Mouse (Mus musculus) MEL (cell line): Measurements from ENCODE around the gene Gpr146. TPM values are rescaled to one million over a fixed set of nuclear protein-coding genes. Genes with fewer than 3 reads are reported as not detected.

Experiments used
- DNase-seq: peaks from one replicate; pipeline ENCODE4 v3.0.0; 2011; ENCODE audit warnings: low read depth, low spot score
- H3K27ac ChIP-seq: 2 replicates; pipeline ENCODE4 v1.5.1; 2012; ENCODE audit warnings: low read depth, mild to moderate bottlenecking, control low read depth, low read length, moderate library complexity; ENCODE audit not compliant: control insufficient read depth
- H3K27me3 ChIP-seq, 2 experiments: fragments of 150-350 bp in 1 of 2; sonication (generic) in 1 of 2; 2 replicates each; pipeline ENCODE4 v1.6.1; 2012; ENCODE audit warnings: low read length in 2 of 2, mild to moderate bottlenecking in 2 of 2, improper control_type of control experiment in 1 of 2, moderate library complexity in 1 of 2; ENCODE audit not compliant: insufficient read depth in 2 of 2, control insufficient read depth in 1 of 2
- H3K36me3 ChIP-seq, 2 experiments: 2 replicates each; pipeline ENCODE4 v1.6.1; 2012 to 2014; ENCODE audit warnings: low read length in 2 of 2, improper control_type of control experiment in 1 of 2, inconsistent platforms in 1 of 2, mild to moderate bottlenecking in 1 of 2; ENCODE audit not compliant: insufficient read depth in 2 of 2, control insufficient read depth in 1 of 2
- H3K4me1 ChIP-seq, 2 experiments: fragments of 150-350 bp in 1 of 2; sonication (generic) in 1 of 2; 2 replicates each; pipeline ENCODE4 v1.6.1; 2012; ENCODE audit warnings: low read length in 2 of 2, improper control_type of control experiment in 1 of 2, mild to moderate bottlenecking in 1 of 2; ENCODE audit not compliant: insufficient read depth in 2 of 2, control insufficient read depth in 1 of 2
- H3K4me3 ChIP-seq, 2 experiments: fragments of 150-350 bp in 1 of 2; sonication (generic) in 1 of 2; 2 replicates each; pipeline ENCODE4 v1.5.1; 2012; ENCODE audit warnings: low read depth in 2 of 2, low read length in 2 of 2, mild to moderate bottlenecking in 2 of 2, moderate library complexity in 2 of 2, control low read depth in 1 of 2, improper control_type of control experiment in 1 of 2; ENCODE audit not compliant: control insufficient read depth in 1 of 2, insufficient read depth in 1 of 2
- H3K79me2 ChIP-seq: 2 replicates; pipeline ENCODE4 v1.6.1; 2012; ENCODE audit warnings: mild to moderate bottlenecking, low read length, moderate library complexity; ENCODE audit not compliant: control insufficient read depth, poor library complexity, insufficient read depth
- H3K9ac ChIP-seq: 2 replicates; pipeline ENCODE4 v1.6.1; 2012; ENCODE audit warnings: low read depth, mild to moderate bottlenecking, control low read depth, low read length, moderate library complexity; ENCODE audit not compliant: control insufficient read depth, poor library complexity, severe bottlenecking
- H3K9me3 ChIP-seq: fragments of 150-350 bp; sonication (generic); replicated peaks from 2 replicates; pipeline ENCODE4 v1.6.1; 2012; ENCODE audit warnings: mild to moderate bottlenecking, low read length, improper control_type of control experiment, moderate library complexity; ENCODE audit not compliant: insufficient read depth
- BHLHE40 ChIP-seq: IDR thresholded peaks from 2 replicates; pipeline ENCODE4 v1.6.1; 2012; ENCODE audit warnings: low read depth, mild to moderate bottlenecking, inconsistent platforms, low read length, improper control_type of control experiment, borderline replicate concordance
- CHD1 ChIP-seq: IDR thresholded peaks from 2 replicates; pipeline ENCODE4 v1.6.1; 2012; ENCODE audit warnings: low read depth, mild to moderate bottlenecking, inconsistent platforms, low read length, improper control_type of control experiment
- CHD2 ChIP-seq: IDR thresholded peaks from 2 replicates; pipeline ENCODE4 v1.6.1; 2011; ENCODE audit warnings: low read length, improper control_type of control experiment
- CTCF ChIP-seq, 3 experiments: IDR thresholded peaks in 2 of 3; conservative IDR thresholded peaks in 1 of 3; 2 replicates each; pipeline ENCODE4 v1.5.1; 2011 to 2012; ENCODE audit warnings: low read length in 3 of 3, low read depth in 2 of 3, mild to moderate bottlenecking in 2 of 3, improper control_type of control experiment in 1 of 3, inconsistent platforms in 1 of 3, mixed read lengths in 1 of 3, moderate library complexity in 1 of 3; ENCODE audit not compliant: control insufficient read depth in 1 of 3, insufficient read depth in 1 of 3, poor library complexity in 1 of 3, severe bottlenecking in 1 of 3
- EP300 ChIP-seq, 2 experiments: IDR thresholded peaks; 2 replicates each; pipeline ENCODE4 v1.6.1; 2011; ENCODE audit warnings: improper control_type of control experiment in 2 of 2, low read length in 2 of 2, low read depth in 1 of 2, mild to moderate bottlenecking in 1 of 2
- ETS1 ChIP-seq: IDR thresholded peaks from 2 replicates; pipeline ENCODE4 v1.6.1; 2012; ENCODE audit warnings: low read depth, mild to moderate bottlenecking, inconsistent platforms, low read length, improper control_type of control experiment, moderate library complexity
- GABPA ChIP-seq: IDR thresholded peaks from 2 replicates; pipeline ENCODE4 v1.6.1; 2012; ENCODE audit warnings: low read depth, mild to moderate bottlenecking, inconsistent platforms, low read length, improper control_type of control experiment, moderate library complexity
- HCFC1 ChIP-seq: IDR thresholded peaks from 2 replicates; pipeline ENCODE4 v1.6.1; 2012; ENCODE audit warnings: low read depth, mild to moderate bottlenecking, inconsistent platforms, low read length, improper control_type of control experiment, moderate library complexity
- JUND ChIP-seq: IDR thresholded peaks from 2 replicates; pipeline ENCODE4 v1.6.1; 2011; ENCODE audit warnings: low read depth, mild to moderate bottlenecking, improper control_type of control experiment, low read length
- KAT2A ChIP-seq: conservative IDR thresholded peaks from 2 replicates; pipeline ENCODE4 v1.6.1; 2012; ENCODE audit warnings: low read depth, low read length, improper control_type of control experiment, inconsistent platforms
- MAFK ChIP-seq: IDR thresholded peaks from 2 replicates; pipeline ENCODE4 v1.6.1; 2011; ENCODE audit warnings: low read depth, mild to moderate bottlenecking, low read length, improper control_type of control experiment, borderline replicate concordance
- MAX ChIP-seq: IDR thresholded peaks from 2 replicates; pipeline ENCODE4 v1.6.1; 2011; ENCODE audit warnings: low read length, improper control_type of control experiment
- MAZ ChIP-seq: IDR thresholded peaks from 2 replicates; pipeline ENCODE4 v1.6.1; 2012; ENCODE audit warnings: low read depth, mild to moderate bottlenecking, inconsistent platforms, low read length, improper control_type of control experiment
- MEF2A ChIP-seq: IDR thresholded peaks from 2 replicates; pipeline ENCODE4 v1.6.1; 2014; ENCODE audit warnings: low read depth, mild to moderate bottlenecking, inconsistent platforms, low read length, improper control_type of control experiment; ENCODE audit not compliant: poor library complexity, insufficient replicate concordance, severe bottlenecking; ENCODE audit errors: extremely low read depth
- MXI1 ChIP-seq: IDR thresholded peaks from 2 replicates; pipeline ENCODE4 v1.6.1; 2011; ENCODE audit warnings: mild to moderate bottlenecking, low read depth, low read length, improper control_type of control experiment
- MYC ChIP-seq: IDR thresholded peaks from 2 replicates; pipeline ENCODE4 v1.6.1; 2011; ENCODE audit warnings: low read depth, mild to moderate bottlenecking, low read length, improper control_type of control experiment, moderate library complexity
- NELFE ChIP-seq: IDR thresholded peaks from 2 replicates; pipeline ENCODE4 v1.6.1; 2011; ENCODE audit warnings: low read depth, low read length, improper control_type of control experiment
- NRF1 ChIP-seq: IDR thresholded peaks from 2 replicates; pipeline ENCODE4 v1.6.1; 2014; ENCODE audit warnings: low read depth, mild to moderate bottlenecking, inconsistent platforms, low read length, improper control_type of control experiment, moderate library complexity; ENCODE audit not compliant: poor library complexity, insufficient read depth, severe bottlenecking
- POLR2A ChIP-seq, 2 experiments: IDR thresholded peaks; 2 replicates each; pipeline ENCODE4 v1.6.1; 2011 to 2012; ENCODE audit warnings: low read length in 2 of 2, mild to moderate bottlenecking in 2 of 2, control low read depth in 1 of 2, improper control_type of control experiment in 1 of 2, low read depth in 1 of 2, moderate library complexity in 1 of 2; ENCODE audit not compliant: control insufficient read depth in 1 of 2, insufficient read depth in 1 of 2, poor library complexity in 1 of 2
- POLR2AphosphoS2 ChIP-seq: IDR thresholded peaks from 2 replicates; pipeline ENCODE4 v1.6.1; 2011; ENCODE audit warnings: low read length, improper control_type of control experiment
- POLR2AphosphoS5 ChIP-seq: IDR thresholded peaks from 2 replicates; pipeline ENCODE4 v1.6.1; 2012; ENCODE audit warnings: low read depth, borderline replicate concordance, mild to moderate bottlenecking, inconsistent platforms, low read length, moderate library complexity, mixed read lengths
- RAD21 ChIP-seq: IDR thresholded peaks from 2 replicates; pipeline ENCODE4 v1.6.1; 2011; ENCODE audit warnings: mild to moderate bottlenecking, low read depth, low read length, improper control_type of control experiment
- RCOR1 ChIP-seq: IDR thresholded peaks from 2 replicates; pipeline ENCODE4 v1.6.1; 2012; ENCODE audit warnings: low read depth, mild to moderate bottlenecking, inconsistent platforms, low read length, improper control_type of control experiment
- SIN3A ChIP-seq: IDR thresholded peaks from 2 replicates; pipeline ENCODE4 v1.6.1; 2012; ENCODE audit warnings: low read length, improper control_type of control experiment, inconsistent platforms
- SMC3 ChIP-seq: IDR thresholded peaks from 2 replicates; pipeline ENCODE4 v1.6.1; 2011; ENCODE audit warnings: low read depth, low read length, improper control_type of control experiment
- TAL1 ChIP-seq: IDR thresholded peaks from 2 replicates; pipeline ENCODE4 v1.6.1; 2012; ENCODE audit warnings: mild to moderate bottlenecking, inconsistent platforms, low read length, moderate library complexity, mixed read lengths
- TBP ChIP-seq: IDR thresholded peaks from 2 replicates; pipeline ENCODE4 v1.8.0; 2011; ENCODE audit warnings: low read depth, low read length, improper control_type of control experiment
- TCF12 ChIP-seq: IDR thresholded peaks from 2 replicates; pipeline ENCODE4 v1.6.1; 2014; ENCODE audit warnings: low read depth, mild to moderate bottlenecking, inconsistent platforms, low read length, improper control_type of control experiment, moderate library complexity
- UBTF ChIP-seq: IDR thresholded peaks from 2 replicates; pipeline ENCODE4 v1.6.1; 2012; ENCODE audit warnings: low read depth, mild to moderate bottlenecking, inconsistent platforms, low read length, improper control_type of control experiment, moderate library complexity, borderline replicate concordance; ENCODE audit not compliant: insufficient read depth
- USF1 ChIP-seq: IDR thresholded peaks from 2 replicates; pipeline ENCODE4 v1.6.1; 2014; ENCODE audit warnings: low read depth, mild to moderate bottlenecking, inconsistent platforms, low read length, improper control_type of control experiment, moderate library complexity
- USF2 ChIP-seq, 2 experiments: IDR thresholded peaks; 2 replicates each; pipeline ENCODE4 v1.6.1; 2011 to 2012; ENCODE audit warnings: improper control_type of control experiment in 2 of 2, low read length in 2 of 2, borderline replicate concordance in 1 of 2, inconsistent platforms in 1 of 2, low read depth in 1 of 2, mild to moderate bottlenecking in 1 of 2; ENCODE audit not compliant: insufficient read depth in 1 of 2
- ZC3H11A ChIP-seq: IDR thresholded peaks from 2 replicates; pipeline ENCODE4 v1.6.1; 2012; ENCODE audit warnings: low read depth, mild to moderate bottlenecking, inconsistent platforms, low read length, improper control_type of control experiment
- ZKSCAN1 ChIP-seq: IDR thresholded peaks from 2 replicates; pipeline ENCODE4 v1.6.1; 2012; ENCODE audit warnings: low read depth, mild to moderate bottlenecking, inconsistent platforms, low read length, improper control_type of control experiment, moderate library complexity
- ZMIZ1 ChIP-seq: IDR thresholded peaks from 2 replicates; pipeline ENCODE4 v1.6.1; 2012; ENCODE audit warnings: low read depth, mild to moderate bottlenecking, inconsistent platforms, low read length, improper control_type of control experiment, moderate library complexity
- ZNF384 ChIP-seq: IDR thresholded peaks from 2 replicates; pipeline ENCODE4 v1.6.1; 2012; ENCODE audit warnings: low read depth, mild to moderate bottlenecking, inconsistent platforms, low read length, improper control_type of control experiment
- polyA plus RNA-seq, 2 experiments: library from polyadenylated mRNA; stranded (reverse) in 1 of 2; unstranded in 1 of 2; fragments of >175 nt in 1 of 2; fragments of >200 nt in 1 of 2; gene quantifications; 2 replicates each; pipeline versions ENCODE4 v1.2.1 to v1.2.4; 2012; ENCODE audit warnings: low replicate concordance in 2 of 2, low read depth in 1 of 2; ENCODE audit not compliant: insufficient read length in 2 of 2, insufficient read depth in 1 of 2, missing spikeins in 1 of 2
- total RNA-seq: library from RNA; depleted of rRNA; stranded (reverse); fragments of 300-350 nt; gene quantifications from 2 replicates; pipeline ENCODE4 v1.2.3, GENCODE M21; 2012

Gpr146 gene
- total and polyA plus RNA-seq, 3 experiments, result 0.92 to 4.5 TPM; not detected in 1

DNA sequence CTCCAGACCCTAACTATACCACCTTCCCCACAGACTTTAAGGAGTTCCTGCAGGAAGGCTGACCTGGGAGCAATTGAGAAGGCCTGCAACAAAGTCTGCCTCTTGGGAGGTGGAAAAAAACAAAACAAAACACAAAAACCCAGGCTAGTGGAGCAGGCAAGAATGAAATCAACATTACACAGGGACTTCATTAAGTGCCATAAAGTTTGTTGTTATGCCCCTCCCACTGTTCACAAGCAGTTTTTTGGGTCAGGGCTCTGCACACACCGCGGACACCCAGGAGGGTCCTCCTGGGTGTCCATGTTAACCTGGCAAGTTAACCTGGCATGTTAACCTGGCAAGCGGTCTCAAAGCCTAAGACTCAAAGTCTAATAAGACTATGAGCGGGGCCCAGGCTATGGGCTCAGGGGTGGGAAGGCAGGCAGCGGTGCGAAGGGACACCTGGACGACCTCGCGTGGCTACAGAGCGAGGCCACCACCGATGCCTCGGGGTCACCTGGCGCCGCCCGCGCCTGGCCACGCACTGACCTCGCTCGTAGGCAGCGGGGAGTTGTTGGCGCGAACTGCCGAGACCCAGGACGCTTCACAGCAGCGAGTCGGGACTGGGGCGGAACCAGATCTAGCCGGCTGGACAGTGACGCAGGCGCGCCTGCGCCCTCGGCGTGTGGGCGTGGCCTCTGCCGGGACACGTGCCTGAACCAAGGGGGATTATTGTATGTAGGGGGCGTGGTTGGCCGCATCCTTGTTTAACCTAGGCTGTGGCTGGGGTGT, 5.7 kb upstream of the Gpr146 start:
- peak overlapping the region; percentile 79 for H3K9ac ChIP-seq
- H3K27me3 ChIP-seq, result no peaks in the 10 kb centered on the region
- no peaks in the 10 kb centered on the region for H3K9me3 ChIP-seq
- H3K27ac ChIP-seq, result 0 out of 2 replicates have a peak overlapping the region, but pooled peaks have one; percentile 35
- H3K36me3 ChIP-seq, result no peaks in the 10 kb centered on the region
- TF ChIP-seq MAFK (no peak), BHLHE40 (peak; percentile 93), HCFC1 (0 out of 2 replicates have a peak, but pooled peaks have one; percentile 46), SMC3 (no peak), CTCF (IDR thresholded peaks at IDR 0.05 in 2 of 3, conservative IDR thresholded peaks at IDR 0.05 in 1 of 3; ENCODE audit: control insufficient read depth in 1 of 3, insufficient read depth in 1 of 3, low read depth in 2 of 3, low read length in 3 of 3, poor library complexity in 1 of 3, severe bottlenecking in 1 of 3) (peak in 1 of 3 experiments; percentile 2; a peak in 1 of 6 replicates), RAD21 (no peak), POLR2AphosphoS5 (peak; percentile 75; the same call in 1 of the 2 replicates), MEF2A (no peak), CHD2 (no peak), ZC3H11A (no peak), USF1 (peak; percentile 93), RCOR1 (no peak), SIN3A (peak; percentile 85), ZMIZ1 (peak; percentile 24; the same call in 1 of the 2 replicates), MAZ (no peak), TAL1 (no peak), NELFE (peak; percentile 59), TBP (no peak), ETS1 (no peak), USF2 (IDR thresholded peaks at IDR 0.05; ENCODE audit: borderline replicate concordance in 1 of 2, insufficient read depth in 1 of 2, low read depth in 1 of 2, low read length in 2 of 2) (peak in 1 of 2 experiments; percentile 58; a peak in 1 of 4 replicates), ZNF384 (no peak), ZKSCAN1 (no peak), JUND (no peak), MAX (peak; percentile 94), UBTF (no peak), POLR2A (IDR thresholded peaks at IDR 0.05; ENCODE audit: control insufficient read depth in 1 of 2, insufficient read depth in 1 of 2, low read depth in 1 of 2, low read length in 2 of 2, poor library complexity in 1 of 2) (peak; percentile 39 to 77; a peak in 3 of 4 replicates), GABPA (no peak), MYC (peak; percentile 88), CHD1 (no peak), KAT2A (no peak), TCF12 (no peak), NRF1 (peak; percentile 84), EP300 (IDR thresholded peaks at IDR 0.05; ENCODE audit: low read depth in 1 of 2, low read length in 2 of 2) (no peak), MXI1 (peak; percentile 99), POLR2AphosphoS2 (peak; percentile 62; the same call in 1 of the 2 replicates)
- H3K4me1 ChIP-seq, result peaks cover 0 to 5% of the 10 kb centered on the region in 2 experiments; a peak in 2 of 4 replicates
- DNase-seq, result peak; percentile 91
- H3K4me3 ChIP-seq, result peak overlapping the region; percentile 76
- H3K79me2 ChIP-seq, result peaks cover 2% of the 10 kb centered on the region; the same call in 1 of the 2 replicates
